12 mouse cellular contexts compared by ENCODE assay signal in genomic region chr13:53811151-53811550, GRCm38 (mm10).
DNase-seq lines count a peak whose midpoint lies in the region; TF ChIP-seq lines count a peak whose summit lies in the region.
"Had no signal": no experiment of that assay in that cellular context is flagged by ENCODE, and none has a peak within 500 bp of the region (broad histone marks: within the 10 kb centered on the region; RNA-seq: fewer than 3 reads in every experiment).

No protein-coding gene starts in this region.

- TF ChIP-seq CTCF in E14TG2a.4 (conservative IDR thresholded peaks at IDR 0.05; ENCODE audit: low read length): no peak

- intact Hi-C loops in left cerebral cortex, postnatal 14 days (cut with DNase I): no loop called here
- intact Hi-C loops in left cerebral cortex, postnatal 10 days (cut with DNase I): no loop called here

- no peak overlapping the region for H3K27ac ChIP-seq in midbrain, embryonic 10.5 days (replicated peaks)
- H3K27ac ChIP-seq: embryonic facial prominence, embryonic 12.5 days; embryonic facial prominence, embryonic 15.5 days; forebrain, embryonic 15.5 days; hindbrain, embryonic 12.5 days; hindbrain, embryonic 15.5 days had no signal

- no peaks in the 10 kb centered on the region for H3K36me3 ChIP-seq in E14TG2a.4 (ENCODE audit: insufficient read depth, low read length)
- no peaks in the 10 kb centered on the region for H3K36me3 ChIP-seq in midbrain, embryonic 10.5 days
- H3K36me3 ChIP-seq: embryonic facial prominence, embryonic 12.5 days; embryonic facial prominence, embryonic 15.5 days; forebrain, embryonic 15.5 days; hindbrain, embryonic 12.5 days; hindbrain, embryonic 15.5 days had no signal

- no peaks in the 10 kb centered on the region for H3K9me3 ChIP-seq in E14TG2a.4 (ENCODE audit: low read length)
- no peaks in the 10 kb centered on the region for H3K9me3 ChIP-seq in midbrain, embryonic 10.5 days (replicated peaks)
- H3K9me3 ChIP-seq: embryonic facial prominence, embryonic 12.5 days; embryonic facial prominence, embryonic 15.5 days; forebrain, embryonic 15.5 days; hindbrain, embryonic 12.5 days; hindbrain, embryonic 15.5 days had no signal

- peaks cover 38% of the 10 kb centered on the region for H3K27me3 ChIP-seq in E14TG2a.4 (ENCODE audit: insufficient read depth, low read length)
- no peaks in the 10 kb centered on the region for H3K27me3 ChIP-seq in midbrain, embryonic 10.5 days (ENCODE audit: low read depth, poor library complexity, severe bottlenecking)
- H3K27me3 ChIP-seq: hindbrain, embryonic 15.5 days had no signal

- DNase-seq in left cerebral cortex, postnatal 14 days (ENCODE audit: low spot score in 2 of 2): peak; percentile 27 to 46
- no peak for DNase-seq in left cerebral cortex, postnatal 10 days (ENCODE audit: extremely low spot score in 1 of 2, low spot score in 2 of 2)
- DNase-seq in Muller cell, postnatal 12 days (ENCODE audit: inconsistent ontology term): peak; percentile 47
- peak; percentile 19 for DNase-seq in retina, embryonic 14.5 days (ENCODE audit: low spot score)
- DNase-seq in layer of hippocampus, adult 8-10 months (ENCODE audit: low spot score in 2 of 2): no peak
- DNase-seq in midbrain, embryonic 10.5 days (ENCODE audit: low spot score): no peak

- H3K4me3 ChIP-seq in E14TG2a.4 (replicated peaks; ENCODE audit: low read length): peak overlapping the region; percentile 32; the same call in 1 of the 2 replicates
- H3K4me3 ChIP-seq in midbrain, embryonic 10.5 days: no peak overlapping the region
- H3K4me3 ChIP-seq: embryonic facial prominence, embryonic 12.5 days; embryonic facial prominence, embryonic 15.5 days; forebrain, embryonic 15.5 days; hindbrain, embryonic 12.5 days; hindbrain, embryonic 15.5 days had no signal

- 83% methylated on average over 8 of the region's 8 CpGs for WGBS in midbrain, embryonic 10.5 days

- H3K4me1 ChIP-seq in E14TG2a.4 (replicated peaks; ENCODE audit: low read depth, low read length): peaks cover 26% of the 10 kb centered on the region
- H3K4me1 ChIP-seq in midbrain, embryonic 10.5 days: peaks cover 10% of the 10 kb centered on the region

Comparison
In these comparisons a context has a peak if more than half of its experiments do, and no peak if none do; other contexts are left out.
1. DNase-seq: peak in left cerebral cortex, postnatal 14 days (2 of 2), Muller cell, postnatal 12 days (single experiment) and retina, embryonic 14.5 days (single experiment); none in left cerebral cortex, postnatal 10 days (0 of 2), layer of hippocampus, adult 8-10 months (0 of 2) and midbrain, embryonic 10.5 days (single experiment).